Mouse (Mus musculus): ENCODE measurements around the gene Xrcc5. TPM values are rescaled to one million over a fixed set of nuclear protein-coding genes. Genes with fewer than 3 reads are reported as not detected.

The Xrcc5 gene
- polyA plus RNA-seq, 1 experiment from 2014 or later: 43.5 TPM

- H3K27me3 ChIP-seq (replicated peaks; ENCODE audit: control insufficient read depth, insufficient read depth, low read length): no peaks in the 10 kb centered on the region; the same call in 1 of the 2 replicates
- H3K9me3 ChIP-seq (ENCODE audit: control insufficient read depth, low read length): no peaks in the 10 kb centered on the region
- no peak overlapping the region for H3K9ac ChIP-seq (ENCODE audit: low read depth, low read length)
- ATAC-seq (replicated peaks; ENCODE audit: low FRiP score) (no peak), DNase-seq (ENCODE audit: low spot score) (no peak)
- WGBS: 74% methylated on average over 4 of the region's 4 CpGs
- no peak overlapping the region for H3K4me3 ChIP-seq (ENCODE audit: low read depth, low read length)
- no peaks in the 10 kb centered on the region for H3K4me1 ChIP-seq (replicated peaks; ENCODE audit: control insufficient read depth, insufficient read depth, low read length)
- no peak overlapping the region for H3K4me2 ChIP-seq
- H3K27ac ChIP-seq (ENCODE audit: low read depth, low read length): peak overlapping the region; percentile 23; the same call in 1 of the 2 replicates
- no peaks in the 10 kb centered on the region for H3K36me3 ChIP-seq (ENCODE audit: control insufficient read depth, insufficient read depth, low read length)
These were observed 18.6 kb upstream of the Xrcc5 start for GRCm38 (mm10) chr1:72288527-72289150.

- H3K9ac ChIP-seq (ENCODE audit: low read depth, low read length): no peak overlapping the region
- no peak overlapping the region for H3K27ac ChIP-seq (ENCODE audit: low read depth, low read length)
- no peaks in the 10 kb centered on the region for H3K9me3 ChIP-seq (ENCODE audit: control insufficient read depth, low read length)
- H3K4me3 ChIP-seq (ENCODE audit: low read depth, low read length): no peak overlapping the region
- DNase-seq (ENCODE audit: low spot score) (no peak), ATAC-seq (replicated peaks; ENCODE audit: low FRiP score) (no peak)
- no peaks in the 10 kb centered on the region for H3K27me3 ChIP-seq (replicated peaks; ENCODE audit: control insufficient read depth, insufficient read depth, low read length)
- no peaks in the 10 kb centered on the region for H3K4me1 ChIP-seq (replicated peaks; ENCODE audit: control insufficient read depth, insufficient read depth, low read length)
- H3K4me2 ChIP-seq: no peak overlapping the region
- WGBS: 91% methylated on average over 4 of the region's 4 CpGs
- no peaks in the 10 kb centered on the region for H3K36me3 ChIP-seq (ENCODE audit: control insufficient read depth, insufficient read depth, low read length)
These were observed 16.3 kb upstream of the Xrcc5 start for GRCm38 (mm10) chr1:72290896-72291295.

- no peaks in the 10 kb centered on the region for H3K27me3 ChIP-seq (replicated peaks; ENCODE audit: control insufficient read depth, insufficient read depth, low read length)
- no peak overlapping the region for H3K4me3 ChIP-seq (ENCODE audit: low read depth, low read length)
- ATAC-seq (replicated peaks; ENCODE audit: low FRiP score) (no peak), DNase-seq (ENCODE audit: low spot score) (no peak)
- H3K9me3 ChIP-seq (ENCODE audit: control insufficient read depth, low read length): no peaks in the 10 kb centered on the region
- H3K4me2 ChIP-seq: no peak overlapping the region
- H3K4me1 ChIP-seq (replicated peaks; ENCODE audit: control insufficient read depth, insufficient read depth, low read length): no peaks in the 10 kb centered on the region
- H3K36me3 ChIP-seq (ENCODE audit: control insufficient read depth, insufficient read depth, low read length): no peaks in the 10 kb centered on the region
- H3K27ac ChIP-seq (ENCODE audit: low read depth, low read length): no peak overlapping the region
- WGBS: 83% methylated on average over 4 of the region's 4 CpGs
- no peak overlapping the region for H3K9ac ChIP-seq (ENCODE audit: low read depth, low read length)
These were observed 15.8 kb upstream of the Xrcc5 start for GRCm38 (mm10) chr1:72291421-72291820.

DNA sequence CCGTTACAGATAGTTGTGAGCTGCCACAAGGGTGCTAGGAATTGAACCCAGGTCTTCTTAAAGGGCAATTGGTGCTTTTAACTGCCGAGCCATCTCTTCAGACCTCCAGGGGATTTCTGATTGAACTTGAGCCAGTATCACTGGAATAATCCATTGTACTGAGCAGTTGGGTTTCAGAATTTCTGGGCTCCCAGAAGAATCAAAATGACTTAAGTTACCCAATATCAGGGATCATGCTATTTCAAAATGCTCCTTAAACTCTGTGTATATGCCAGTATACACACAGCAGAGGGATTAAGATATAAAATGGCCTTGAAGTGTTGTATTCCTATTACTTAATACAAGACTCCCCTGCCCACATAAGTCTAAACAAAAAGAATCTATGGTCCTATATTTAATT, 15.3 kb upstream of the Xrcc5 start:
- no peak overlapping the region for H3K9ac ChIP-seq (ENCODE audit: low read depth, low read length)
- H3K4me1 ChIP-seq (replicated peaks; ENCODE audit: control insufficient read depth, insufficient read depth, low read length): no peaks in the 10 kb centered on the region
- no peak overlapping the region for H3K4me3 ChIP-seq (ENCODE audit: low read depth, low read length)
- ATAC-seq (replicated peaks; ENCODE audit: low FRiP score) (no peak), DNase-seq (ENCODE audit: low spot score) (no peak)
- WGBS: 75% methylated on average over 2 of the region's 2 CpGs
- no peaks in the 10 kb centered on the region for H3K27me3 ChIP-seq (replicated peaks; ENCODE audit: control insufficient read depth, insufficient read depth, low read length)
- H3K36me3 ChIP-seq (ENCODE audit: control insufficient read depth, insufficient read depth, low read length): no peaks in the 10 kb centered on the region
- H3K27ac ChIP-seq (ENCODE audit: low read depth, low read length): no peak overlapping the region
- H3K4me2 ChIP-seq: no peak overlapping the region
- H3K9me3 ChIP-seq (ENCODE audit: control insufficient read depth, low read length): no peaks in the 10 kb centered on the region

GRCm38 (mm10) chr1:72293869-72294663, 13.2 kb upstream of the Xrcc5 start:
- Histone ChIP-seq H3K27me3 (replicated peaks; ENCODE audit: control insufficient read depth, insufficient read depth, low read length) (no peaks in the 10 kb centered on the region), H3K9ac (ENCODE audit: low read depth, low read length) (no peak overlapping the region), H3K9me3 (ENCODE audit: control insufficient read depth, low read length) (no peaks in the 10 kb centered on the region), H3K4me1 (replicated peaks; ENCODE audit: control insufficient read depth, insufficient read depth, low read length) (no peaks in the 10 kb centered on the region; the same call in 1 of the 2 replicates), H3K27ac (ENCODE audit: low read depth, low read length) (no peak overlapping the region), H3K4me2 (no peak overlapping the region), H3K36me3 (ENCODE audit: control insufficient read depth, insufficient read depth, low read length) (no peaks in the 10 kb centered on the region), H3K4me3 (ENCODE audit: low read depth, low read length) (no peak overlapping the region)
- ATAC-seq (replicated peaks; ENCODE audit: low FRiP score): no peak
- no peak for DNase-seq (ENCODE audit: low spot score)
- 63% methylated on average over 4 of the region's 4 CpGs for WGBS

- DNase-seq (ENCODE audit: low spot score) (no peak), ATAC-seq (replicated peaks; ENCODE audit: low FRiP score) (no peak)
- Histone ChIP-seq H3K4me1 (replicated peaks; ENCODE audit: control insufficient read depth, insufficient read depth, low read length) (no peaks in the 10 kb centered on the region; the same call in 1 of the 2 replicates), H3K36me3 (ENCODE audit: control insufficient read depth, insufficient read depth, low read length) (no peaks in the 10 kb centered on the region), H3K9me3 (ENCODE audit: control insufficient read depth, low read length) (no peaks in the 10 kb centered on the region), H3K27ac (ENCODE audit: low read depth, low read length) (no peak overlapping the region), H3K4me2 (no peak overlapping the region), H3K27me3 (replicated peaks; ENCODE audit: control insufficient read depth, insufficient read depth, low read length) (no peaks in the 10 kb centered on the region), H3K4me3 (ENCODE audit: low read depth, low read length) (no peak overlapping the region), H3K9ac (ENCODE audit: low read depth, low read length) (no peak overlapping the region)
- WGBS: 66% methylated on average over 8 of the region's 8 CpGs
These were observed 11.5 kb upstream of the Xrcc5 start for GRCm38 (mm10) chr1:72295746-72296145.

DNA sequence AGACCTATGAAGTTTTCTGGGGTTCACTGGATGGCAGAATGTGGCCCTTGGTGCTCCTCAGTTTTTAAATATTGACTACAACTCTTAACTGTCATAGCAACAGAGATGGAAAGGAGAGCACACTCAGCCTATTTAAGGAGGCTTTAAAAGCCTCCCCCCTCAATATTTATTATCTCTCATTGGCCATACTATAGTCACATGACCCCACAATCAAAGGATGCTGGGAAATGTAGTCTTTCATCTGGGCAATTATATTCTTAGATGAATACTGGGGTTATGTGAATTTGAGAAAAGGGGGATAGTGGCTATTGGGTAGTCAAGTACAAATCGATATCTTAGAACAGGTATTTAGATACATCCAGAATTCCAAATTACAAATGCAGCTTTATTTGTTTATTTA, 5.4 kb upstream of the Xrcc5 start:
- H3K4me1 ChIP-seq (replicated peaks; ENCODE audit: control insufficient read depth, insufficient read depth, low read length): peaks cover 3% of the 10 kb centered on the region
- no peaks in the 10 kb centered on the region for H3K9me3 ChIP-seq (ENCODE audit: control insufficient read depth, low read length)
- H3K9ac ChIP-seq (ENCODE audit: low read depth, low read length): no peak overlapping the region
- H3K4me2 ChIP-seq: no peak overlapping the region
- no peaks in the 10 kb centered on the region for H3K27me3 ChIP-seq (replicated peaks; ENCODE audit: control insufficient read depth, insufficient read depth, low read length)
- ATAC-seq (replicated peaks; ENCODE audit: low FRiP score) (no peak), DNase-seq (ENCODE audit: low spot score) (no peak)
- H3K36me3 ChIP-seq (ENCODE audit: control insufficient read depth, insufficient read depth, low read length): no peaks in the 10 kb centered on the region
- 71% methylated on average over 1 of the region's 1 CpGs for WGBS
- no peak overlapping the region for H3K27ac ChIP-seq (ENCODE audit: low read depth, low read length)
- no peak overlapping the region for H3K4me3 ChIP-seq (ENCODE audit: low read depth, low read length)

- ATAC-seq (replicated peaks; ENCODE audit: low FRiP score): no peak
- Histone ChIP-seq H3K27ac (ENCODE audit: low read depth, low read length) (no peak overlapping the region), H3K4me3 (ENCODE audit: low read depth, low read length) (no peak overlapping the region; the same call in 1 of the 2 replicates), H3K36me3 (ENCODE audit: control insufficient read depth, insufficient read depth, low read length) (no peaks in the 10 kb centered on the region), H3K27me3 (replicated peaks; ENCODE audit: control insufficient read depth, insufficient read depth, low read length) (no peaks in the 10 kb centered on the region), H3K4me1 (replicated peaks; ENCODE audit: control insufficient read depth, insufficient read depth, low read length) (peaks cover 3% of the 10 kb centered on the region), H3K4me2 (peak overlapping the region; percentile 65), H3K9ac (ENCODE audit: low read depth, low read length) (no peak overlapping the region), H3K9me3 (ENCODE audit: control insufficient read depth, low read length) (no peaks in the 10 kb centered on the region)
- DNase-seq (ENCODE audit: low spot score): no peak
- 59% methylated on average over 3 of the region's 3 CpGs for WGBS
These were observed 980 bp upstream of the Xrcc5 start for GRCm38 (mm10) chr1:72306241-72306640.
